Mouse (Mus musculus): Measurements from ENCODE around the gene Ptprd.
"Not testable (repeated sequence)": the region's sequence is repeated elsewhere in the genome, so short reads cannot be mapped to it uniquely, and the experiment has no call there.

Gene Ptprd

DNA sequence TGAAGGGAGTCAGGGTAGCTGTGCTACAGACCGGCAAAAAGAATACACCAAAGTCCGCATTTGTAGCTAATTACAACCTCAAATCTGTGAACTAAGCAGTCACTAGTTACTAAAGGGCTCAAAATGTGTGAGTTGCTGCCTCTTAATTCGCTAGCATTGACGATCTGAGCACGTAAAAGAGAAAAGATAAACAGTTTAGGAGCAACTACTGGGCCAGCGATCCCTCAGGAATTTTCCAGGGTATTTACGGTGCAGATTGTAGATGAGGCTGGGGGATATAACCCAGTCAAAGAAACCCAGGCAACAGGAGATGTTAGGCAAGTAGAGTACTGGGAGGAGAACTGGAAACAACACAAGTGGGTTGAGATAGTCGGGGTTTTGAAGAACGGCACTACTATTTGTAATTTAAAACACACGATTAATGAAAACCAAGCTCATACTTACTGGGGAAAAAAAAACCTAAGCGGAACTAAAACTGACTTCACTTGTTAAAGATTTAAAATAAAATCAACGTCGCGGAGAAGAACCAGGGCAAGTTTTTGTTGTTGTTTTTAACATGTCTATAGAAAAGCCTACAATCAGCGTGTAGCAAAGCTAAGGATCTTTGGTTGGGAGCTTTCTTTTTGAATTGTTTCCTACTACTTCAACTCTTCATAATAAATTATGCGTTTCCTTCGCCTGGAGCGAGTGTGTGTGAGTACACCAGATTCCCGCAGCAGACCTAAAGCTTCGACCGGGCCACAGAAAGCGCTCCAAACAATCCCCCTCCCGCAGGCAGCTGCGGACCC, 1762.9 kb downstream of the Ptprd start:
- no peak for DNase-seq (ENCODE audit: low read depth)

DNA sequence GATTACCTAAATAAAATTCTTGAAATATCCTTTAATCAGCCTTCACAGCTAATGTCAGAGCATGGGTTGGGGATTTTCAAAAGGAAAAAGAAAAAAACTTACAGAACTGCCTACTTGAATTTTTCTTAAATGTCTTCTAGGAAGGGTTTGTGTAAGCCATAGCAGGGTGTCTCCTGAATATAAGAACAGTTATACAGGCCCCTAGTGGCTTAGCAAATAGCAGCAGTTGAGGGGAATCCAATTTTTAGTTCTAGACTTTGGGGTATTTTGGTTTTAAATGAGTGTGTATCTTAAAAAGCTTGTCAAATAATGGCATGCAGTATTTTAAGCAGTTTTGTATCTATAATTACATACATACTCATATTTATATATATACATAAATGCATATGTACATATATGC, 1764.4 kb downstream of the Ptprd start:
- DNase-seq (ENCODE audit: low read depth): no peak

DNA sequence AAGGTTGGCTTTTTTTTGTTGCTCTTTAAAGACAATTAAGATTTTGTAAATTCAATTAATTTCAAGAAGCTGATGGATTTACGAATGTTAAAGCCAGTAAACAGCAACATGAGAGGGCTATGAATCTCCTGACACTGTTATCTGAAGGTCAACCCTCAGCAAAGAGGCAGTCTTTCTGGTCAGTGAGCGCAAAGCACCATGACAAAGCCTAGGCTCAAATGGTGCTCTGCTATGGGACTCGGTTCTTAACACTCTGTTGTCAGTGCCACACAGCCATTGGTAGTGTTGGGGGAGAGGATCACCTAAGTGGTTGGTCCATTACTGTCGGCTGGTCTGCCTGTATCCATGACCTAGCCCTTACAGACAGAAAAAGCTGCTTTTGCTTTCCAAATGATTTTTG, 1767.0 kb downstream of the Ptprd start:
- DNase-seq (ENCODE audit: low read depth): no peak

DNA sequence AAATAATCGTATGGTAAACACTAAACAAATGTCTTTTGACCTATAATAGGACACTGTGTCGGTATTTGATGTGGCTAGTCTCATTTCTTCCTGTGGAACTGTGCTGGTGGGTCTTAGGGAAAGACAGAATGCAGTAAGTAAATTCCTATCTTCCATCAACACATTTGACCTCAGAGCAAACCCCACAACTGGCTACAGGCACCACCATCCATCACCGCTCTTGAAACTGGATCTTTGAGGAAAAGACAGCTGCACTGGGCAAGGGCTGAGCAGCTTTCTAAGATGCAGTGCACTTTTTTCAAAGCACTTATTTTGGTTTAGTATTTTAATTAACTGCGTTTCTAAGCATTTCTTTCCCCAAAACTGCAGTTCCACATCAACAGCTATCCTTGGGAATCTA, 1768.2 kb downstream of the Ptprd start:
- no peak for DNase-seq (ENCODE audit: low read depth)

DNA sequence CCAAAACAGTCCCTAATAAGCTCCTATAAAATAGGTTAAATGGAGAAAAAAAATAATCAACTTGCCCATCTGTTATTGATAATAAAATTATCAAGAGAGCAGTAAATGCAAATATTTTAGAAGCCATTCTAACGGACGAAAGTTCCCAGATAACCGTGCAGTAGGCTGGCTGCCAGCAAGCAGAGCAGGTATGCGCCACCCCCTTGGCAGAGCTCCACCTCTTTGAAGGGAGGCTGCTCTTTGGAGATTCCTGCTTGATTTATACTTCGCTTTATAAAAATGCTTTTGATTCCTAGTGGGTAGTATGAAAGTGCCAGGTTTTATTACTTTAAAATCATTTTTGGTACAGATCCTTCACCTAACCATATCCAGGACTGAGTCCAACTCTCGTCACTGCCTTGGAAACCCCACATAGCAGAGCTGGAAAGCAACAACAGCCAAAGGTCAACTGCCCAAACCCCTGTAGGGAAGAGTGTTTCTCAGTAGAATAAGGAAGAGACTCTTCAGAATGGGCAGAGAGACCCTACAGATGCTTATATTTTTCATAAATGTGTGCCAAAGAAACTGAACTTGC, 1770.9 kb downstream of the Ptprd start:
- DNase-seq (ENCODE audit: low read depth): no peak

DNA sequence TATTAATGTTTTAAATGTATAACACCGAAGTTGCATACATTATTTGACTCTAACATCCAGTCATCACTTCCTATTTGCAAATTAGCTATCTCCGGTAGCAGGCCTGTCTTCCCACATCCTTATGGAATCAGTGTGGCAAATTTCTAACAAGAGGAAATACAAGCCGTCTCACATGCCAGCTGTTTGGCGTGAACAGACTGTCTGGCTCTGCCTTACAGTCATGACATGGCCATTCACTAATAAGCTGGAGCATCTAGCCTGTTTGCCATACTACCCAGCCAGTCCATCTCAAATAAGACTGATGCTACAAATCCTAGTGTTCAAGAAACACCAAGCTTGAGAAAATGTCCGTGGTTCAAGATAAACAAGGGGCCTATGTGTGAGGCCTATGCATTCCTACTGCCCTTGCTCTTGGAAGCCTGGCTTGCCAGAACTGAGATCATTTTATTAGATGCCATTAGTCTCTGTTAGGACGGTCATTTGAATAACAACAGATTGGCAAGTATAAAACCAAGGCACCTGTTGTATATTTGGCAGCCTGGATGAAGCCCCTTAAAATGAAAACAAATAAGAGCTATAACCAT, 1773.2 kb downstream of the Ptprd start:
- no peak for DNase-seq (ENCODE audit: low read depth)

DNA sequence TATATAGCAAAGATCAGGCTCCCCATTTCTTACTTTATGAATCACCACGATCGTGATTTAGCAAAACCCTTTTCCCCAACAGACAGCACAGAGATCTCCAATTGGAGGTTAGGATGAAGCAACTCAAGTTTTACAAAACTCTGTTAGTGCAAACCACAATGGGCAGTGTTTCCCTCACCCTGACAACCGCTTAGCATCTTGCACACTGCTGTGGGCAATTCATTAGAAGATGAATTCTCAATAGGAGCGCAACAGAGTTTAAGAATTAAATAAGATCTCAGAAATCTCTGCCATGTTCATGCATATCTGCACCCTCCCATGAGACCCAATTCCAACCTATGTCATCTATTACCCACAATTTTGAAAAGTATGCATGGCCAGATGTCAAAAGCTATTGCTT, 1773.7 kb downstream of the Ptprd start:
- no peak for DNase-seq (ENCODE audit: low read depth)

DNA sequence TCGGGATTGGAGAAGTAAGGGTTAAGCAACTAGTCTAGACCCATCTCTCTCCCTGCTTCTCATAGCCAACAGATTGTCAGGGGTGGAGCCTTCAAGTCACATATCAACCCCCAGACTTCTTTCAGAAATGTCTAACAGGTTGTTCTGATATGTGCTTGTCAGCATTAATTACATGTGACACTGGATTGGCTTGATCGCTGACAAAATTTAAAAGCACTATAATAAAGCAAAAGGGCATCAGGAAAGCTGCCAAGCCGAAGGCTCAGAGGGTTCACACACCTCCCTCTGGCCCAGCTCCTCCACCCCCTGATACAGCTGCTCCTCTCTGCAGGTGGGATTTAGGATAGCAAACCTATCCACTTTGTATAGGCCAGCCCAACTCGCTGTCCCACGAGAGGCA, 1775.8 kb downstream of the Ptprd start:
- DNase-seq (ENCODE audit: low read depth): no peak

DNA sequence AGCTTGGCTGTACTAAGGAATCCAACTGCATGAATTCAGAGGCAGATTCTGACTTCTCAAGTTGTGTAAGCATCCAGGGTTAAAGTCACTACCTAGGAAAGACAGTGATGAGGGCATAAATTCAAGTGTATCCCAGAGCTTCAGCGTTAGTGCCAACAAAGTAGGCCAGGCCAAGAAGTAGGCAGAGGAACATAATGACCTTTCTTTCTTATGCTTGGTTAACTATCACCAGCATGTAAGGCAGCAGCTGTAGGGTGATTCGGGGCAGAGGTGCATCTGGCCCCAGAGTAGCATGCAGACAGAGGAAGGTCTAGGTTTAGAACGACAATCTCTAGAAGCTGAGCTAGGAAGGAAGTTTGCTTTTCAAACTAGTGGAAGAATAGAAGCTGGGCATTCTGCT, 1782.0 kb downstream of the Ptprd start:
- DNase-seq (ENCODE audit: low read depth): no peak

DNA sequence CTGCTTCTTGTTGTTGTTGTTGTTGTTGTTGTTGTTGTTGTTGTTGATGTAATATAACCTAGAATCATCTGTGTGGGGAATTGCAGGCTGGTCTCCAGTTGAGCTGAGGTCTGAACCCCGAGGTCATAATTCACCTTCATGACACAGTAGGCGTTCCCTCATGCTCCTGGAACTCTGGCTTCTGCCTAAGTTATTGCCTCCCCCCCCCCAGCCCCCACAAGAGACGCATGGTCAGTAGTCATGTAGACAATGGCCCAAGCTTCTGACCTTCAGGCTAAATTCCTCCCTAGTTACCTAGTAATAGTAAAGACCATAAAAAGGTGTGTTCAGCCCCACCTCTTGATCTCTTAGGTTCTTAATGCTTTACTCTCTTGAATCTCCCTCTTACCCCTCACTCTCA, 1784.7 kb downstream of the Ptprd start:
- DNase-seq (ENCODE audit: low read depth): not testable (repeated sequence)

DNA sequence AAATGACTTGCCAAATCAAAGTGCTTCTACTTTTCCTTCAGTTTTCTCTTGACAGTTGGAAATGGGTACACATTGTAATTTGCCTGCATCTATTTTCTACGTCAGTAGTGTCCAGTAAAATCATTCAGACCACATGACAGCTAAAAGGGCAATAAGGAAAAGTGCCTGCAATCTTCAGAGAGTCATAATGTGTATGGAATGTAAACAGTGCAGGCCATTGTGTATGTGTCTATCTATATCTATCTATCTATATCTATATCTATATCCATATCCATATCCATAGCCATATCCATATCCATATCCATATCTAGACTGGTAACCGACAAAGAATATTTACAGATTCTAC, 1786.6 kb downstream of the Ptprd start:
- DNase-seq (ENCODE audit: low read depth): no peak

DNA sequence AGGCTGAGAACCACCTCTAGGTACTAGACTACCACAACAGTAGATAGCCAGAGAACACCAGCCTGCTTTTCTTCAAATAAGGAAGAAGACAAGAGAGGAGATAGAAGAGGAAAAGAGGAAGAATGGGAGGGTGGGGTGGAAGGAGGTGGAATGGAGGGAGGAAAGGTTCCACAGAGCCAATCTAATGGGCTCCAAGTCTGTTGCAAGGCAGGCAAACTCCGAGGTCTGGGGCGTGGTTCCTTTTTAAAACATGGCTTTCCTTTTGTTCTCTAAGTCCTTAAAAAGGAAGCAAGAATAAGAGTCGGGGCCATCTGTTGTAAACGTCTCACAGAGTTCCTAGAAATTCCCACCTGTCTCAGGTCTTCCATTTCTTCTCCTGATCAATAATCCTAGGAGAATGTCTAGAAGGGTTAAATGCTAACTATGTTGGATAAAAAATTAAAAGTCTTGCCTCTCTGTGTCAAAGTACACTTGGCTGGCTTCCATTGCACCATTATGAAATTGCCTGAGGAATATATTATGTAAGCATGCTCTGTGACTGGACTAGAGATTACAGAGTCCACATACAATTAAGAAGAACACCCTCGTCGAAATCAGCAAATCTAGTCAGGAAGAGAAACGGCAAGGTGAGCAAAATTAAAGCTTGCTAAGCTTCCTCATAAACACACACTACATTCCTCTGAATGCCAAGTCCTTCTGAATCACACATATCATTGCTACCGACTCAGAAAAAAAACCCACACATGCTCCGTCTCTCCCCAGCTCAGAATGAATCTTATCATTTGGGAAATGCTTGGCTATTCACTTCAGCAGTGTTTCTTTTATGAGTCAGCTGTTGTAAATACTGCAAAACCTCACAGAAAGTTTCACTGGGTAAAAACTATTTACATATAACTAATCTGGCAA, 1787.2 kb downstream of the Ptprd start:
- DNase-seq (ENCODE audit: low read depth): no peak

DNA sequence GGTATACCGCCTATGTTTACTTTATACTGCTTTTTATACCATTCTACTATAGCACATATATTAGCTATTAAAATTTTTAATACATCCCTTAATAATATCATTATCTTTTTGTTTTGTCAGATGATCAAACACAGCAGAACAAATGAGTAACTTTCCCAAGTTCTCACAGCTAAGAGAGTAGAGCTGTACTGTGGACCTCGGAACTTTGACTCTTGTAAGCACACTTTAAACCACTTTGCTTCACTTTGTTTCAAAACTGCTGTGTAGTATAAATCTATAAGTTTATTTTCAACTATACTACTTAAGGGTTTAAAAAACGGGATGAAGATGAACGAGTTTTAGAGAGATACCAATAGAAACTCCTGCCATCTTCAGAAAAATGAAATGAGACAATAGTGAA, 1789.6 kb downstream of the Ptprd start:
- DNase-seq (ENCODE audit: low read depth): no peak

DNA sequence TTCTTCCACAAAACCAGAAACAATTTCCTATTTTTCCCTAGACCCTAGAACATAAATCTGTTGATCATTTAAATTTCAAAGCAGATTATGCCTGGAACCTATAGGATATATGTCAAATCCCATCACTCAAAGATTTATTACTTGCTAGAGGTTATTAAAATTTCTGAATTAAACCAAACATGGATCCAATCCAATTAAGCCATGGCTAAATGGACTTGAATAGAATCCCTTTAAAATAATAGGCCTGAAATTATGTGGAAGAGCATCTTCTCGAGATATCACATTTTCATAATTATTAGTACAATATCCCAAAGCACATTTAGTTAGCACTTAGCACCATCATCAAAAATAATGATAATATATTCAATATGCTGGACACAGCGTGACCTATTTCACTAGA, 1792.1 kb downstream of the Ptprd start:
- DNase-seq (ENCODE audit: low read depth): no peak

DNA sequence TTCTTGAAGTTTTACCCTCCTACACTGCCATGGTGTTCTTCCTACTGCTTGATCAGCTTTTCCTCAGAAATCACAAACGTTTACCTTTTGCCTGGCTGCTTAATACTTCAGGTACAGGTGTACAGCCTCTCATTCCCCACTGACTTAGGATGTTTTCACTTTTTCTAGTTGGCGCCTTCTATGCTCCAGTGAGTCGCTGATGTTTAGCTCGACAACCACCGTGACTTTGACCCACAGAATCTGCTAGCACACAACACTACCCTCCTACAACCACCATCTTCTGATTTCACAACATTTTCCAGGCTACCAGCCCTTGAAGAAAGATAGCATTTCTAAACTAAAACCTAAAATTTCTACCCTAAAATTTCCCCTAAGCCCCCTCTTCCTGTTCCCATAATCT, 1794.1 kb downstream of the Ptprd start:
- DNase-seq (ENCODE audit: low read depth): no peak

DNA sequence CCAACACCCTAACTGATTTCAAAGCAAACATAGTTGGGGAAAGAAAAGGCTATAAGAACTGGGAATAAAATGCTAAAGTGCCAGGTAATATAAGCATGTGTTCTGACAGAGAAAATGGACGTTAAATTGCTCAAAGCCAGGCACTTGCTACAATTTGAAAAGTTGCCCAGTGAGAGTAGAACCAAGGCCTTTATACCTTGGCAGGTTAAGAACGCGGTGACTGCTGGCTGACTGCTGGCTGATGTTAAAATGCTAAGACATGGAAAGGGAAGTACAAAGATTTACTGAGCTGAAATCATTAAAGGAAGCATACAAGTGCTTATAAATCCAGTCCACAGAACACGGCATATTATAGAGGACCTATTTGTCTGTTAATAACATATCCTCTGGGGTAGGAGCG, 1796.1 kb downstream of the Ptprd start:
- no peak for DNase-seq (ENCODE audit: low read depth)

DNA sequence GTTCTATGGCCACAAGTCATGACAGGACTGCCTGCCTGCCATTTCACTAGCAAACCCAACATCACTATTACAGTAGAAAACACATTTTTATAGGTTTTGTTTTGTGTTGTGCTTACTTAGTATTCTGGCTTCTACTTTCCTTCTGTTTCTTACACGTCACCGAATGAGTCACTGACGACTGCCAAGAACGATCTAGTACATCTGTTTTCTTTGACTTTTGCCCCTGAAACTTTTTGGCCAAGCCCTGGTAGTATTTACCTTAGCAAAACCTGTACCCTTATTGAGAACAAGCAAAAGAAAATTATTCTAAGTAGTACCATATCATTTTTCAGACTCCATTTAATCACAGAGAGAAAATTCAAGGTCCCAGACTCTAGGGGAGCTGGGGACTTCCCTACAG, 1797.2 kb downstream of the Ptprd start:
- no peak for DNase-seq (ENCODE audit: low read depth)

DNA sequence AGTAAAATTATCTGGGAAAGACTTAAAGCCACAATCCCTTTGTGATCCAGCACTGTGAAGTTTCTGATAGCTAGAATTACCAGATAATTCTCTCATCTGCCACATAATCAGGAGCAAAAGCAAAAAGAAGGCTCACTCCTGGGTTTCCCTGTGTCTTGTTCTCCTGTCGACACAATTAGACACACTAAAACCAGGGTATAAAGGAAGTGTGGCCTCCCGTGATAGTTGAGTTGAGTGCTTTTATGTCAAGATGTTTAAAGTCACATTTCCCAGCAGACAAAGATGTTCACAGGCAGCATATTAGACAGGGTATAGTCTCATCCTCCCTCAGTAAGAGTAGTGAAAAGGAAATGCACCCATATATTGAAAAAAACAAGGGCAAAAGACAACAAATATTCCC, 1801.7 kb downstream of the Ptprd start:
- DNase-seq (ENCODE audit: low read depth): no peak

DNA sequence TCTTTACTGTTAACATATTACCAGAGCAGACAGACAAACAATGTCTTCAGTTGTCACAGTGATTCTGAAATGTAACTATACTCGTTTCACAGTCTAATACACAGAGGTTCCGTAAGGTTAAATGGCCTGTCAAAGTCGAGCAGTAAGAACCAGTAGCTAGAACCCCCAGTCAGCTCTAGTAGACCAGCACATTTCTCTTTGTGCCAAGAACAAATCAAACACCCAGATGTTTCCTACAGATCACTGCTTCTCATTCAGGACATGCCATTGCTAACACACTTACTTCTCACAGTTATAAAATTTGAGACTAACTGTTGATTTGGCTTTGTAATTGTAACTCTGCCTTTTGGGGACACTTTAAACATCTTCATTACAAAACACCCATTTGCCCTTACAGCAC, 1802.6 kb downstream of the Ptprd start:
- no peak for DNase-seq (ENCODE audit: low read depth)

DNA sequence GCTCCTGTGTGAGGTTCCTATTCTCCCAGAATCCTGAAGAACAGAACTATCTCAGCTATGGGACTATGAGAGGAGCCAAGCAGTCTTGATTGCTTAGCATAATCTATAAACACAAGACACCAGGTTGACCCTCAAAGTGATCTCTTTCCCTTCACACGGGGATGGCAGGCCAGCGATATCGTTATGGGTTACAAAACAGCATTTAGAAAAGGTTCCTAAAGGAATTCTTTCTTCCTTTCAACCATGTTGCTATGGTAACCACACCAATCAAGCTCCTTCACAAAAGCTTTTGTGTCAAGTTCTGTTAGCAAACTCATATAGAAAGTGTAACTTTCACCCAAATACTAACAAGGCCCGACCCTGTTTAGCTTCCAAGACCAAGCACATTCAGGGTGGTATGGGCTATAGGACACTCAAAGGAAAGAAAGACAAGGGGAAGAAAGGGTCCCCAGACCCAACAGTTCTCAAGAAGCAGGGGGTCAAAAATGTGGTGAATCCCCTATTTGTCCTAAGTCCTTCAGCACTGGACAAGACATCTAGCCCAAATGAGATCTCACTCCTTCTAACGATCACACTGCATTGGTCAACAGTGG, 1805.8 kb downstream of the Ptprd start:
- no peak for DNase-seq (ENCODE audit: low read depth)

DNA sequence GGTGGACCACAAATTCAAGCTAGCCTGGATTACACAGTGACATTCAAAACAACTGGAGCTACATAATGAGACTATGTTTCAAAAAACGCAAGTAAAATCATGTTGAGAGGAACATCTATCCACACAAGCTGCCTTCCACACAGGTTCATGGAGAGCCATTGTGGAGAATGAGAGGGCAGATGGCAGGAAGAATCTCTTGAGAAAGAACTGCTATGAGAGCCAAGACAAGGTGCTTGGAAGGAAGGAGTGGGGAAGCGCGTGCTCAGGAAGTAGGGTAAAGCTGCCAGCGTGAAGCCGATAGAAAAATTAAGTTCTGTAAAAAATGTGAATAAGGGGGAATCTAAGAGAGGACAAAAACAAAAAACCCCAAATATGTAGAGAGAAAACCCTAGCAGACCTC, 1808.5 kb downstream of the Ptprd start:
- DNase-seq (ENCODE audit: low read depth): no peak

DNA sequence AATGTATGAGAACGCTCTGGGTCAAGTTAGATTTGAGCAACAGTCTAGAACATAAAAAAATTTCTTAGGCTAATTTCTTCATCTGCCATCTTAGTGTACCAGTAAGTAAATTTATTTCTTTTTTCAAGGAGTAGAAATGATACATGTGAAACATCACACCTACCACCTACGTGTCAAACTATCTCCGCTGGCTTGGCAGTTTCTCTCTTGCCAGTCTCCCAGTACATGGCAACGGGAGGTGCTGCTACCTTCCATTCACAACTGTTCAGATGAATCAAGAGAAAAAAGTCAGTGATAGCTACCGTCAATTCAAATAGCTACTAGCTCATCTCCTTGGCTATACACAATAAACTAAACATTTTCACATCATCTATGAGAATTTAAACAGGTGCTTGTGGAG, 1823.9 kb downstream of the Ptprd start:
- DNase-seq (ENCODE audit: low read depth): no peak

All from induced T-regulatory cell, adult 2 months (primary cell).